Mouse (Mus musculus): ENCODE data around the gene Gpatch11.

- no peak for TF ChIP-seq CTCF (IDR thresholded peaks at IDR 0.05; ENCODE audit: extremely low read depth, insufficient read depth, insufficient read length, insufficient replicate concordance)
- no peak for TF ChIP-seq POLR2A (IDR thresholded peaks at IDR 0.05; ENCODE audit: low read depth, low read length)
Measured at GRCm38 (mm10) chr17:78809582-78809981, 25.8 kb upstream of the Gpatch11 start.

Data from spleen, adult 2 months (tissue).